Mouse (Mus musculus) neural tube, embryonic 14.5 days (tissue): ENCODE data around the gene Ankub1. TPM values are rescaled to one million over a fixed set of nuclear protein-coding genes. Genes with fewer than 3 reads are reported as not detected.

ENCODE experiments used
- ATAC-seq: fragments of 200-750 bp; cut with Nextera tagmentation; 2 replicates; pipeline ENCODE4 v1.8.0; 2017; ENCODE audit warnings: low read depth, mild to moderate bottlenecking, moderate TSS enrichment, moderate library complexity
- H3K27ac ChIP-seq: fragments of 300-500 bp; sonication (generic); 2 replicates; pipeline ENCODE4 v1.5.1; 2014; ENCODE audit warnings: low read depth, mild to moderate bottlenecking, control low read depth, low read length, moderate library complexity, mixed read lengths
- H3K27me3 ChIP-seq: fragments of 300-500 bp; sonication (generic); 2 replicates; pipeline ENCODE4 v1.6.1; 2014; ENCODE audit warnings: low read length; ENCODE audit not compliant: control insufficient read depth, insufficient read depth
- H3K36me3 ChIP-seq: fragments of 300-500 bp; sonication (generic); 2 replicates; pipeline ENCODE4 v1.6.1; 2014; ENCODE audit warnings: low read length, mixed read lengths; ENCODE audit not compliant: control insufficient read depth, insufficient read depth
- H3K4me1 ChIP-seq: fragments of 300-500 bp; sonication (generic); 2 replicates; pipeline ENCODE4 v1.6.1; 2014; ENCODE audit warnings: low read length; ENCODE audit not compliant: control insufficient read depth, insufficient read depth
- H3K4me2 ChIP-seq: fragments of 300-500 bp; sonication (generic); 2 replicates; pipeline ENCODE4 v1.6.1; 2014; ENCODE audit warnings: mild to moderate bottlenecking, low read depth, low read length, control low read depth
- H3K4me3 ChIP-seq: fragments of 300-500 bp; sonication (generic); 2 replicates; pipeline ENCODE4 v1.5.1; 2014; ENCODE audit warnings: low read depth, low read length, control low read depth, mixed read lengths
- H3K9ac ChIP-seq: fragments of 300-500 bp; sonication (generic); replicated peaks from 2 replicates; pipeline ENCODE4 v1.6.1; 2014; ENCODE audit warnings: low read depth, mild to moderate bottlenecking, control low read depth, low read length, mixed read lengths
- H3K9me3 ChIP-seq: fragments of 300-500 bp; sonication (generic); 2 replicates; pipeline ENCODE4 v1.6.1; 2016; ENCODE audit warnings: low read length; ENCODE audit not compliant: control insufficient read depth
- WGBS: fragments of 180-500 bp; shearing (Covaris S2); extraction: QIAGEN DNeasy Blood & Tissue Kit; methylation state at CpG from one replicate; pipeline ENCODE4 v1.1.7; 2014; 5-methylcytosine and 5-hydroxymethylcytosine counted together
- polyA plus RNA-seq: library from polyadenylated mRNA; unstranded; fragments of >200 nt; fragmentation: Nextera tagmentation; extraction: Ambion mirVana; gene quantifications from 2 replicates; pipeline ENCODE4 v1.2.1, GENCODE M21; 2014

The Ankub1 gene
- polyA plus RNA-seq, 1 experiment from 2014 or later, result not detected

- ATAC-seq, result no peak
- WGBS, result 86% methylated on average over 3 of the region's 3 CpGs
These were observed 39.0 kb downstream of the Ankub1 start for GRCm38 (mm10) chr3:57653646-57654045.

GRCm38 (mm10) chr3:57652485-57652884 lies 40.1 kb downstream of the Ankub1 start:
- Histone ChIP-seq H3K4me3 (no peak overlapping the region), H3K27me3 (no peaks in the 10 kb centered on the region), H3K4me1 (0 out of 2 replicates have a peak, but pooled peaks cover 5% of the 10 kb centered on the region), H3K27ac (no peak overlapping the region), H3K4me2 (no peak overlapping the region), H3K9me3 (no peaks in the 10 kb centered on the region), H3K9ac (no peak overlapping the region), H3K36me3 (no peaks in the 10 kb centered on the region)
- ATAC-seq, result no peak
- WGBS, result 88% methylated on average over 3 of the region's 3 CpGs

More at GRCm38 (mm10) chr3:57653646-57654045, 39.0 kb downstream of the Ankub1 start:
- Histone ChIP-seq H3K36me3 (no peaks in the 10 kb centered on the region), H3K9ac (no peak overlapping the region), H3K4me2 (no peak overlapping the region), H3K4me3 (no peak overlapping the region), H3K27ac (no peak overlapping the region), H3K9me3 (no peaks in the 10 kb centered on the region), H3K4me1 (0 out of 2 replicates have a peak, but pooled peaks cover 5% of the 10 kb centered on the region), H3K27me3 (no peaks in the 10 kb centered on the region)

DNA sequence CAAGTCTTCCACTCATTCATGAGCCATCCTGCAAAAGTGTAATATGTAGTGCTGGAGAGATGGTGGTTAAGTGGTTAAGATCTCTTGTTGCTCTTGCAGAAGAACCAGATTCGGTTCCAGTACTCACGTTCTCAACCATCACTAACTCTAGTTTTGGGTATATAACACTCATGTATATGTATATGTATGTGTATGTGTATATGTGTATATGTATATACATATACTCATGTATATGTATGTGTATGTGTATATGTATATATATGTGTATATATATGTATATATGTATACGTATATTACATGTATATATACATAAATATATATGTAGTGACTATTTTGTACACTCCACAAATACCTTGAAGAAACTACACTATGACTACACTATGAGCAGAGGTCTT lies 40.7 kb downstream of the Ankub1 start:
- 60% methylated on average over 3 of the region's 3 CpGs for WGBS
- H3K4me2 ChIP-seq, result peak overlapping the region; percentile 65
- 0 out of 2 replicates have a peak, but pooled peaks cover 5% of the 10 kb centered on the region for H3K4me1 ChIP-seq
- H3K4me3 ChIP-seq, result peak overlapping the region; percentile 73
- peak; percentile 39; the same call in 1 of the 2 replicates for ATAC-seq
- H3K27ac ChIP-seq, result peak overlapping the region; percentile 70; the same call in 1 of the 2 replicates
- no peaks in the 10 kb centered on the region for H3K36me3 ChIP-seq
- H3K27me3 ChIP-seq, result no peaks in the 10 kb centered on the region
- no peaks in the 10 kb centered on the region for H3K9me3 ChIP-seq
- peak overlapping the region; percentile 72; the same call in 1 of the 2 replicates for H3K9ac ChIP-seq

DNA sequence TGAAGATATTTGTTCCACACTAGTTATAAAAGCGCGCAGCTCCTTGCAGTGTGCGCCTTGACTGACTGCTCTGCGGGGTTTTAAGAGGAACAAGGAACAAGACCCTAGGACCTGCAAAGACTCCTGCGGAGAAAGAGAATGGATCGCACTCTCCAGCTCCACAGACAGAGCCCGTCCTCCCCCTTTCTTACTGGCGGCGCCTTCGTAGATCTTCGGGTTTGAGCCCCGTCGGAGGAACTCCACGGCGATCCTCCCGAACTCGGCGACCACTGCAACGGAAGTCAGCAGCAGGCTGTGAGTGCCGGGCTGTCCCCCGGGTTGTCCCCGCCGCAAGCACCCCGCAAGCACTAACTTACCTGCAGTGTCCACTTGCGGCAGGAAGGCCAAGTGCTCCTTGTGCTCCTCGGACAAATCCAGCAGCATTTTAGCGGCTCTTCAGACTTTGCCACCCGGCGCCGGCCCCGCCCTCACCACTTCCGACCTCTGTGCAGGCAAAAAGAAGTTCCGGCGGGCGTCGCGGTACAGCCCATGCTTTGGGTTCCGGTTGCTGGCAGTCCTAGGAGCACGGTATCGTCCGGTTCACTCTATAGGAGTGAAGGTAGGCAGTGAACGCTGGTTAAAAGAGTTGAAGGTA lies 41.3 kb downstream of the Ankub1 start, which contains the start of gene Commd2:
TSS of gene Commd2 (minus strand) at position 485 of the 634 bp plus-strand sequence.
- WGBS, result under 1% methylated on average over 42 of the region's 42 CpGs
- H3K9me3 ChIP-seq, result no peaks in the 10 kb centered on the region
- H3K36me3 ChIP-seq, result peaks cover 3% of the 10 kb centered on the region; the same call in 1 of the 2 replicates
- H3K9ac ChIP-seq, result peak within 1 kb of the TSS; percentile 72
- 0 out of 2 replicates have a peak, but pooled peaks cover 5% of the 10 kb centered on the region for H3K4me1 ChIP-seq
- H3K27ac ChIP-seq, result peak within 1 kb of the TSS; percentile 70; the same call in 1 of the 2 replicates
- H3K27me3 ChIP-seq, result no peaks in the 10 kb centered on the region
- ATAC-seq, result peak; percentile 99
- peak within 1 kb of the TSS; percentile 73 for H3K4me3 ChIP-seq
- H3K4me2 ChIP-seq, result peak within 1 kb of the TSS; percentile 65

DNA sequence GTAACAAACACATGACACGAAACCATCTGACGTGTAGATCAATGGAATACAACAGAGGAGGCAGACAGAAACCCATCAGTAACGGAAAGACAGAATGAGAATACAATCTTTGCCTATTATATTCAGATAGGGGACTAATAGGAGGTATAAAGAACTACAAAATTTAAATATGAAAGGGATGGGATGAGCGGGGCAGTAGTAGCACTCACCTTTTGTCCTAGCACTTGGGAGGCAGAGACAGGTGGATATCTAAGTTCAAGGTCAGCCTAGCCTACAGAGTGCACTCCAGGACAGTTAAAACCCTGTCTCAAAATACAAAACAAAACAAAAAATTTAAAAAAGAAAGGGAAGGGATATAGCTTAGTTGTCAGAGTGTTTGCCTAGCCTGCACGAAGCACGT lies 49.4 kb downstream of the Ankub1 start:
- H3K4me1 ChIP-seq, result no peaks in the 10 kb centered on the region
- no peak for ATAC-seq
- no peak overlapping the region for H3K27ac ChIP-seq
- H3K9ac ChIP-seq, result no peak overlapping the region
- H3K27me3 ChIP-seq, result no peaks in the 10 kb centered on the region
- H3K4me3 ChIP-seq, result no peak overlapping the region
- H3K9me3 ChIP-seq, result no peaks in the 10 kb centered on the region
- no peak overlapping the region for H3K4me2 ChIP-seq
- H3K36me3 ChIP-seq, result peaks cover 10% of the 10 kb centered on the region; the same call in 1 of the 2 replicates
- 93% methylated on average over 6 of the region's 6 CpGs for WGBS

DNA sequence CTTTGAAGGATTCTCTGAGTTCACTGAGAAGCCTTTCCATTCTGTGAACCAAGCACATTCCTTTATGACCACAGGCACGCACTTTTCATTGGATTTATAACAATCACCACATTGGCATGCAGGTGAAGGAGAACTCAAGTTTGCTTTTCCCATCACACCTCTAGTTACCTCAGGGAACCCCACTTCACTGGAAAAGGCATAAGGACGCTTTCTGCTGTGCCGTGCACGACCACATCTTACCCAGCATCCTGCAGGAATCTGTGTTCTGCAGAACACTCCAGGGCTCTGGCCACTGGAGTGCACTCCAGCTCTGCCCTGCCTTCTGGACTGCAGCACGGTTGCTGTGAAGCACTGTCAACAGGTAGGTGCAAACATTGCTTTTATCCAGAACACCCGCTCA lies 55.0 kb downstream of the Ankub1 start:
- H3K36me3 ChIP-seq, result no peaks in the 10 kb centered on the region
- WGBS, result 84% methylated on average over 6 of the region's 6 CpGs
- H3K27ac ChIP-seq, result no peak overlapping the region
- no peaks in the 10 kb centered on the region for H3K27me3 ChIP-seq
- no peaks in the 10 kb centered on the region for H3K4me1 ChIP-seq
- ATAC-seq, result no peak
- no peaks in the 10 kb centered on the region for H3K9me3 ChIP-seq
- no peak overlapping the region for H3K9ac ChIP-seq
- H3K4me3 ChIP-seq, result no peak overlapping the region
- H3K4me2 ChIP-seq, result no peak overlapping the region

GRCm38 (mm10) chr3:57634763-57635487 lies 57.7 kb downstream of the Ankub1 start:
- no peak overlapping the region for H3K4me2 ChIP-seq
- H3K27ac ChIP-seq, result no peak overlapping the region
- WGBS, result 81% methylated on average over 3 of the region's 3 CpGs
- no peaks in the 10 kb centered on the region for H3K4me1 ChIP-seq
- ATAC-seq, result no peak
- H3K9me3 ChIP-seq, result no peaks in the 10 kb centered on the region
- no peak overlapping the region for H3K9ac ChIP-seq
- H3K36me3 ChIP-seq, result no peaks in the 10 kb centered on the region
- no peaks in the 10 kb centered on the region for H3K27me3 ChIP-seq
- no peak overlapping the region for H3K4me3 ChIP-seq

DNA sequence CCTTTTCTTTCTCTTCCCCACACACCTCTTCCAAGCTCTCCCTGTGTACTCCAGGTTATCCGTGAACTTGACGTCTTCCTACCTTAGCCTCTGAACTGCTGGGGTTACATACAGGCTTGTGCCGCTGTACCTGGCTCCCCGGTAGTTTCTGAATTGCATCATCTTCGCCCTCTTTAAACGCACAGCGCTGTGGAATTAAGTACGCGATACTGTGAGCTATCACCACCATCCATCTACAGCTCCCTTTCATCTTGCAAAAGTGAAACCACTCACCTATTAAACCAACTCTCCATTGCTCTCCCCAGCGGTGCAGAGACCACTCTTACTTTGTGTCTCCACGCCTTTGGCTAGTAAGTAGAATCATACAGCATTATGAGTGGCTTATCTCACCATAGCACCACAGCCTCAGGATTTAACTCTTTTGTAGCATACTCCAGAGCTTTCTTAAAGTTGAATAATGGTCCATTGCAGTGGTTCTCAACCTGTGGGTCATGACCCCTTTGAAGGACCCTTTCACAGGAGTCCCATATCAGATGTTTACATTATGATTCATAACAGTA lies 65.6 kb downstream of the Ankub1 start:
- 80% methylated on average over 10 of the region's 11 CpGs for WGBS
- H3K4me1 ChIP-seq, result no peaks in the 10 kb centered on the region
- H3K9ac ChIP-seq, result no peak overlapping the region
- ATAC-seq, result no peak
- no peak overlapping the region for H3K4me2 ChIP-seq
- no peaks in the 10 kb centered on the region for H3K9me3 ChIP-seq
- no peaks in the 10 kb centered on the region for H3K27me3 ChIP-seq
- H3K36me3 ChIP-seq, result no peaks in the 10 kb centered on the region
- no peak overlapping the region for H3K27ac ChIP-seq
- H3K4me3 ChIP-seq, result no peak overlapping the region
